ENCODE assay signal across 1 mouse cellular context in the genomic region with DNA sequence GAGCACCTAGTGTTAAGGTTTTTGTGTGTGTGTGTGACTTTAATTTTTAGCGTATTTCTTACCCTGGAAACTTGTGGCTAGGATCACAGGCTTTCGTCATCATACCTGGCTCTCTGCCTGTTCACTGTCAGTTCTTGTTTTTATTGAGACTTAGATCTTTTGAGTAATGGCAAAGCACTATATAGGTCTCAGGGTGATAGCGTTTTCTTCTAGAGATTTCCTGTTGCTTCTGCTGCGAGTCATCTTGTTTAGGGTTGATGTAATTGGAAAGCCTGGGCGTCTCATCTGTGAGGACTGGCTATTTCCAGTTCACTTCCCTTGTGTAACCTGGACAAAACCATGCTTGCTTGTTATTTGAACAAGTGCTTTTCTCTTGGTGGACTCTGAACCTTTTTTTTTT.
TF ChIP-seq lines count a peak whose summit lies in the region.

No protein-coding gene starts in this region.

TF ChIP-seq in MEL, 35 proteins besides CTCF, POLR2A, EP300 and RAD21:
- TF ChIP-seq ZNF384 (IDR thresholded peaks at IDR 0.05; ENCODE audit: low read depth, low read length) (peak; percentile 47; the same call in 1 of the 2 replicates), ETS1 (IDR thresholded peaks at IDR 0.05; ENCODE audit: low read depth, low read length) (peak; percentile 65), SMC3 (IDR thresholded peaks at IDR 0.05; ENCODE audit: low read depth, low read length) (no peak)
TF ChIP-seq in MEL: peak in this region for 2.
